Mouse (Mus musculus): ENCODE results near the gene Pfkfb4. TPM values are rescaled to one million over a fixed set of nuclear protein-coding genes. Genes with fewer than 3 reads are reported as not detected.

The Pfkfb4 gene
- total and polyA plus RNA-seq, 2 experiments from 2014 or later, result 18.6 to 63.1 TPM

GRCm38 (mm10) chr9:108955241-108955640 lies 36.3 kb upstream of the Pfkfb4 start:
- Histone ChIP-seq H3K4me3 (ENCODE audit: low read length) (no peak overlapping the region), H3K9me3 (ENCODE audit: low read length) (no peaks in the 10 kb centered on the region), H3K27ac (no peak overlapping the region), H3K4me2 (ENCODE audit: low read depth, low read length) (no peak overlapping the region), H3K9ac (replicated peaks; ENCODE audit: low read length) (no peak overlapping the region), H3K36me3 (ENCODE audit: insufficient read depth, low read length) (0 out of 2 replicates have a peak, but pooled peaks cover 3% of the 10 kb centered on the region), H3K4me1 (ENCODE audit: insufficient read depth, low read length) (no peaks in the 10 kb centered on the region), H3K27me3 (ENCODE audit: insufficient read depth, low read length) (no peaks in the 10 kb centered on the region)
- ATAC-seq (no peak), DNase-seq (ENCODE audit: low spot score) (no peak)
- 84% methylated on average over 11 of the region's 11 CpGs for WGBS
- TF ChIP-seq CTCF (IDR thresholded peaks at IDR 0.05; ENCODE audit: low read depth), result no peak

GRCm38 (mm10) chr9:108955846-108956245 lies 35.7 kb upstream of the Pfkfb4 start:
- Histone ChIP-seq H3K4me2 (ENCODE audit: low read depth, low read length) (no peak overlapping the region), H3K4me1 (ENCODE audit: insufficient read depth, low read length) (no peaks in the 10 kb centered on the region), H3K36me3 (ENCODE audit: insufficient read depth, low read length) (no peaks in the 10 kb centered on the region), H3K9me3 (ENCODE audit: low read length) (no peaks in the 10 kb centered on the region), H3K9ac (replicated peaks; ENCODE audit: low read length) (no peak overlapping the region), H3K4me3 (ENCODE audit: low read length) (no peak overlapping the region), H3K27me3 (ENCODE audit: insufficient read depth, low read length) (no peaks in the 10 kb centered on the region), H3K27ac (no peak overlapping the region)
- no peak for TF ChIP-seq CTCF (IDR thresholded peaks at IDR 0.05; ENCODE audit: low read depth)
- ATAC-seq, result no peak
- no peak for DNase-seq (ENCODE audit: low spot score)
- 87% methylated on average over 11 of the region's 11 CpGs for WGBS

- no peak for TF ChIP-seq CTCF (IDR thresholded peaks at IDR 0.05; ENCODE audit: low read depth)
- no peak overlapping the region for H3K4me3 ChIP-seq (ENCODE audit: low read length)
- H3K9ac ChIP-seq (replicated peaks; ENCODE audit: low read length), result no peak overlapping the region
- H3K9me3 ChIP-seq (ENCODE audit: low read length), result no peaks in the 10 kb centered on the region
- DNase-seq (ENCODE audit: low spot score) (no peak), ATAC-seq (no peak)
- no peak overlapping the region for H3K27ac ChIP-seq
- no peaks in the 10 kb centered on the region for H3K4me1 ChIP-seq (ENCODE audit: insufficient read depth, low read length)
- H3K36me3 ChIP-seq (ENCODE audit: insufficient read depth, low read length), result no peaks in the 10 kb centered on the region
- no peak overlapping the region for H3K4me2 ChIP-seq (ENCODE audit: low read depth, low read length)
- no peaks in the 10 kb centered on the region for H3K27me3 ChIP-seq (ENCODE audit: insufficient read depth, low read length)
- 65% methylated on average over 3 of the region's 3 CpGs for WGBS
Observed at GRCm38 (mm10) chr9:108963577-108963976, 28.0 kb upstream of the Pfkfb4 start.

GRCm38 (mm10) chr9:108964338-108964737 lies 27.2 kb upstream of the Pfkfb4 start:
- WGBS, result 73% methylated on average over 6 of the region's 6 CpGs
- Histone ChIP-seq H3K27me3 (ENCODE audit: insufficient read depth, low read length) (no peaks in the 10 kb centered on the region), H3K4me3 (ENCODE audit: low read length) (no peak overlapping the region), H3K36me3 (ENCODE audit: insufficient read depth, low read length) (no peaks in the 10 kb centered on the region), H3K4me2 (ENCODE audit: low read depth, low read length) (no peak overlapping the region), H3K9me3 (ENCODE audit: low read length) (no peaks in the 10 kb centered on the region), H3K4me1 (ENCODE audit: insufficient read depth, low read length) (no peaks in the 10 kb centered on the region), H3K27ac (no peak overlapping the region), H3K9ac (replicated peaks; ENCODE audit: low read length) (no peak overlapping the region)
- DNase-seq (ENCODE audit: low spot score) (no peak), ATAC-seq (no peak)
- TF ChIP-seq CTCF (IDR thresholded peaks at IDR 0.05; ENCODE audit: low read depth), result no peak

GRCm38 (mm10) chr9:108970623-108971022 lies 21.0 kb upstream of the Pfkfb4 start:
- DNase-seq (ENCODE audit: low spot score) (no peak), ATAC-seq (no peak)
- no peak overlapping the region for H3K4me2 ChIP-seq (ENCODE audit: low read depth, low read length)
- H3K9ac ChIP-seq (replicated peaks; ENCODE audit: low read length), result no peak overlapping the region
- no peaks in the 10 kb centered on the region for H3K27me3 ChIP-seq (ENCODE audit: insufficient read depth, low read length)
- no peak overlapping the region for H3K27ac ChIP-seq
- no peaks in the 10 kb centered on the region for H3K9me3 ChIP-seq (ENCODE audit: low read length)
- no peak for TF ChIP-seq CTCF (IDR thresholded peaks at IDR 0.05; ENCODE audit: low read depth)
- H3K36me3 ChIP-seq (ENCODE audit: insufficient read depth, low read length), result no peaks in the 10 kb centered on the region
- WGBS, result 81% methylated on average over 8 of the region's 8 CpGs
- no peak overlapping the region for H3K4me3 ChIP-seq (ENCODE audit: low read length)
- H3K4me1 ChIP-seq (ENCODE audit: insufficient read depth, low read length), result no peaks in the 10 kb centered on the region

- DNase-seq (ENCODE audit: low spot score) (no peak), ATAC-seq (no peak)
- 84% methylated on average over 9 of the region's 9 CpGs for WGBS
- H3K36me3 ChIP-seq (ENCODE audit: insufficient read depth, low read length), result no peaks in the 10 kb centered on the region
- no peaks in the 10 kb centered on the region for H3K9me3 ChIP-seq (ENCODE audit: low read length)
- no peak for TF ChIP-seq CTCF (IDR thresholded peaks at IDR 0.05; ENCODE audit: low read depth)
- no peak overlapping the region for H3K9ac ChIP-seq (replicated peaks; ENCODE audit: low read length)
- no peak overlapping the region for H3K4me3 ChIP-seq (ENCODE audit: low read length)
- no peaks in the 10 kb centered on the region for H3K27me3 ChIP-seq (ENCODE audit: insufficient read depth, low read length)
- H3K4me1 ChIP-seq (ENCODE audit: insufficient read depth, low read length), result no peaks in the 10 kb centered on the region
- H3K4me2 ChIP-seq (ENCODE audit: low read depth, low read length), result no peak overlapping the region
- no peak overlapping the region for H3K27ac ChIP-seq
Observed at GRCm38 (mm10) chr9:108976483-108976882, 15.1 kb upstream of the Pfkfb4 start.

GRCm38 (mm10) chr9:108977966-108978365 lies 13.6 kb upstream of the Pfkfb4 start:
- H3K27me3 ChIP-seq (ENCODE audit: insufficient read depth, low read length), result no peaks in the 10 kb centered on the region
- H3K27ac ChIP-seq, result no peak overlapping the region
- ATAC-seq (no peak), DNase-seq (ENCODE audit: low spot score) (no peak)
- no peak overlapping the region for H3K4me3 ChIP-seq (ENCODE audit: low read length)
- H3K9ac ChIP-seq (replicated peaks; ENCODE audit: low read length), result no peak overlapping the region
- H3K4me1 ChIP-seq (ENCODE audit: insufficient read depth, low read length), result no peaks in the 10 kb centered on the region
- no peak overlapping the region for H3K4me2 ChIP-seq (ENCODE audit: low read depth, low read length)
- 80% methylated on average over 7 of the region's 7 CpGs for WGBS
- no peaks in the 10 kb centered on the region for H3K9me3 ChIP-seq (ENCODE audit: low read length)
- no peaks in the 10 kb centered on the region for H3K36me3 ChIP-seq (ENCODE audit: insufficient read depth, low read length)
- TF ChIP-seq CTCF (IDR thresholded peaks at IDR 0.05; ENCODE audit: low read depth), result no peak

Measured in hindbrain, postnatal 0 days (tissue).